Mouse (Mus musculus) MEL (cell line): Measurements from ENCODE around the gene Ndufv2. TPM values are rescaled to one million over a fixed set of nuclear protein-coding genes. Genes with fewer than 3 reads are reported as not detected.

Source experiments
- DNase-seq: peaks from one replicate; pipeline ENCODE4 v3.0.0; 2011; ENCODE audit warnings: low read depth, low spot score
- H3K27ac ChIP-seq: 2 replicates; pipeline ENCODE4 v1.5.1; 2012; ENCODE audit warnings: low read depth, mild to moderate bottlenecking, control low read depth, low read length, moderate library complexity; ENCODE audit not compliant: control insufficient read depth
- H3K27me3 ChIP-seq, 2 experiments: fragments of 150-350 bp in 1 of 2; sonication (generic) in 1 of 2; 2 replicates each; pipeline ENCODE4 v1.6.1; 2012; ENCODE audit warnings: low read length in 2 of 2, mild to moderate bottlenecking in 2 of 2, improper control_type of control experiment in 1 of 2, moderate library complexity in 1 of 2; ENCODE audit not compliant: insufficient read depth in 2 of 2, control insufficient read depth in 1 of 2
- H3K36me3 ChIP-seq, 2 experiments: 2 replicates each; pipeline ENCODE4 v1.6.1; 2012 to 2014; ENCODE audit warnings: low read length in 2 of 2, improper control_type of control experiment in 1 of 2, inconsistent platforms in 1 of 2, mild to moderate bottlenecking in 1 of 2; ENCODE audit not compliant: insufficient read depth in 2 of 2, control insufficient read depth in 1 of 2
- H3K4me1 ChIP-seq, 2 experiments: fragments of 150-350 bp in 1 of 2; sonication (generic) in 1 of 2; 2 replicates each; pipeline ENCODE4 v1.6.1; 2012; ENCODE audit warnings: low read length in 2 of 2, improper control_type of control experiment in 1 of 2, mild to moderate bottlenecking in 1 of 2; ENCODE audit not compliant: insufficient read depth in 2 of 2, control insufficient read depth in 1 of 2
- H3K4me3 ChIP-seq, 2 experiments: fragments of 150-350 bp in 1 of 2; sonication (generic) in 1 of 2; 2 replicates each; pipeline ENCODE4 v1.5.1; 2012; ENCODE audit warnings: low read depth in 2 of 2, low read length in 2 of 2, mild to moderate bottlenecking in 2 of 2, moderate library complexity in 2 of 2, control low read depth in 1 of 2, improper control_type of control experiment in 1 of 2; ENCODE audit not compliant: control insufficient read depth in 1 of 2, insufficient read depth in 1 of 2
- H3K79me2 ChIP-seq: 2 replicates; pipeline ENCODE4 v1.6.1; 2012; ENCODE audit warnings: mild to moderate bottlenecking, low read length, moderate library complexity; ENCODE audit not compliant: control insufficient read depth, poor library complexity, insufficient read depth
- H3K9ac ChIP-seq: 2 replicates; pipeline ENCODE4 v1.6.1; 2012; ENCODE audit warnings: low read depth, mild to moderate bottlenecking, control low read depth, low read length, moderate library complexity; ENCODE audit not compliant: control insufficient read depth, poor library complexity, severe bottlenecking
- H3K9me3 ChIP-seq: fragments of 150-350 bp; sonication (generic); replicated peaks from 2 replicates; pipeline ENCODE4 v1.6.1; 2012; ENCODE audit warnings: mild to moderate bottlenecking, low read length, improper control_type of control experiment, moderate library complexity; ENCODE audit not compliant: insufficient read depth
- CHD2 ChIP-seq: IDR thresholded peaks from 2 replicates; pipeline ENCODE4 v1.6.1; 2011; ENCODE audit warnings: low read length, improper control_type of control experiment
- E2F4 ChIP-seq: IDR thresholded peaks from 2 replicates; pipeline ENCODE4 v1.6.1; 2011; ENCODE audit warnings: low read depth, low read length, improper control_type of control experiment, borderline replicate concordance
- GABPA ChIP-seq: IDR thresholded peaks from 2 replicates; pipeline ENCODE4 v1.6.1; 2012; ENCODE audit warnings: low read depth, mild to moderate bottlenecking, inconsistent platforms, low read length, improper control_type of control experiment, moderate library complexity
- KAT2A ChIP-seq: conservative IDR thresholded peaks from 2 replicates; pipeline ENCODE4 v1.6.1; 2012; ENCODE audit warnings: low read depth, low read length, improper control_type of control experiment, inconsistent platforms
- MEF2A ChIP-seq: IDR thresholded peaks from 2 replicates; pipeline ENCODE4 v1.6.1; 2014; ENCODE audit warnings: low read depth, mild to moderate bottlenecking, inconsistent platforms, low read length, improper control_type of control experiment; ENCODE audit not compliant: poor library complexity, insufficient replicate concordance, severe bottlenecking; ENCODE audit errors: extremely low read depth
- MXI1 ChIP-seq: IDR thresholded peaks from 2 replicates; pipeline ENCODE4 v1.6.1; 2011; ENCODE audit warnings: mild to moderate bottlenecking, low read depth, low read length, improper control_type of control experiment
- NRF1 ChIP-seq: IDR thresholded peaks from 2 replicates; pipeline ENCODE4 v1.6.1; 2014; ENCODE audit warnings: low read depth, mild to moderate bottlenecking, inconsistent platforms, low read length, improper control_type of control experiment, moderate library complexity; ENCODE audit not compliant: poor library complexity, insufficient read depth, severe bottlenecking
- POLR2A ChIP-seq, 2 experiments: IDR thresholded peaks; 2 replicates each; pipeline ENCODE4 v1.6.1; 2011 to 2012; ENCODE audit warnings: low read length in 2 of 2, mild to moderate bottlenecking in 2 of 2, control low read depth in 1 of 2, improper control_type of control experiment in 1 of 2, low read depth in 1 of 2, moderate library complexity in 1 of 2; ENCODE audit not compliant: control insufficient read depth in 1 of 2, insufficient read depth in 1 of 2, poor library complexity in 1 of 2
- RCOR1 ChIP-seq: IDR thresholded peaks from 2 replicates; pipeline ENCODE4 v1.6.1; 2012; ENCODE audit warnings: low read depth, mild to moderate bottlenecking, inconsistent platforms, low read length, improper control_type of control experiment
- SIN3A ChIP-seq: IDR thresholded peaks from 2 replicates; pipeline ENCODE4 v1.6.1; 2012; ENCODE audit warnings: low read length, improper control_type of control experiment, inconsistent platforms
- TCF12 ChIP-seq: IDR thresholded peaks from 2 replicates; pipeline ENCODE4 v1.6.1; 2014; ENCODE audit warnings: low read depth, mild to moderate bottlenecking, inconsistent platforms, low read length, improper control_type of control experiment, moderate library complexity
- UBTF ChIP-seq: IDR thresholded peaks from 2 replicates; pipeline ENCODE4 v1.6.1; 2012; ENCODE audit warnings: low read depth, mild to moderate bottlenecking, inconsistent platforms, low read length, improper control_type of control experiment, moderate library complexity, borderline replicate concordance; ENCODE audit not compliant: insufficient read depth
- USF2 ChIP-seq, 2 experiments: IDR thresholded peaks; 2 replicates each; pipeline ENCODE4 v1.6.1; 2011 to 2012; ENCODE audit warnings: improper control_type of control experiment in 2 of 2, low read length in 2 of 2, borderline replicate concordance in 1 of 2, inconsistent platforms in 1 of 2, low read depth in 1 of 2, mild to moderate bottlenecking in 1 of 2; ENCODE audit not compliant: insufficient read depth in 1 of 2
- polyA plus RNA-seq, 2 experiments: library from polyadenylated mRNA; stranded (reverse) in 1 of 2; unstranded in 1 of 2; fragments of >175 nt in 1 of 2; fragments of >200 nt in 1 of 2; gene quantifications; 2 replicates each; pipeline versions ENCODE4 v1.2.1 to v1.2.4; 2012; ENCODE audit warnings: low replicate concordance in 2 of 2, low read depth in 1 of 2; ENCODE audit not compliant: insufficient read length in 2 of 2, insufficient read depth in 1 of 2, missing spikeins in 1 of 2
- total RNA-seq: library from RNA; depleted of rRNA; stranded (reverse); fragments of 300-350 nt; gene quantifications from 2 replicates; pipeline ENCODE4 v1.2.3, GENCODE M21; 2012

Gene Ndufv2
- total and polyA plus RNA-seq, 3 experiments, result 169 to 178 TPM; not detected in 1

DNA sequence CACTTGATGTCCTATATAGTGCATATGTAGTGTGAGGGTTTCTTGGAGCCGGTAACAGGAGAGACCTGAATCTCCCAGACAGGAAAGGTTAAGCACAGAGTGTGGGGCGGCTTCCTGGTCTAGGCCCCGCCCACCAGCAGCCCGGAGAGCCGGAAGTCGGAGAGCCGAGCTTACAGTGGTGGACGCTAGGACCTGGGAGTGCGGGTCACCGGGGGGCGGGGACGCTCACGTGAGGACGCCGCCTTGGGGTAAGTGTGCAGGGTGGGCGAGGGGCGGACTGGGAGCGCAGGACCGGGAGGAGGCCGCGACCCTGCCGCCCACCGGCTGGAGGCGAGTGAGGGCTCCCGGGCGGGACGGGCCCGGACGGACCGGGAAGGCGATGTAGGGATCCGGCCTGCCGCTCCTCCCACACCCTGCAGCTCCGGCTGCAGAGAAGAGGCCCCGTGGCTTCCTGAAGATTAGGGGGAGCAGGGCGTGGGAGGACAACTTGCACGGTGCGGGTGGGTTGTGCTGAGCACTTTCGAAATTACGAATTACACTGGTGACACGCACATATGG lies 10.1 kb upstream of the Ndufv2 start, which contains the start of gene Washc1 (continued):
- TF ChIP-seq UBTF (peak; percentile 69; the same call in 1 of the 2 replicates), E2F4 (no peak), MXI1 (peak; percentile 89)

DNA sequence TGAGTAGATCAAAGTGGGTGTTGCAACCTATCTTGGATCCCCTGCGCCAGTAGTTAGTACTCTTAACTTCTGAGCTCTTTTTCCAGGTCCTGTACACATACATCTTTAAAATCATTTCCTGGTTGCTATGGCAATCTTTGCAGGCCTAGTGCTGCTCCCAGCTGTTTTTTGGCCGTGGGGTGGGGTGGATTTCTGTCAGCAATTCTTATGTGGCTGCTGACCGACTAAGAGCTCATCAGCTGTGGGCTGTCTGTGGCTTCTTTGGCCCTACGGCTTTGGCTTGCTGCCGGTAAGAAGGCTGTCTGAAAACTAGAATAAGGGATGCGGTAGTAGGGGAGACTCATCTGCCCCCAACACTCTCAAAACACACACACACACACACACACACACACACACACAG lies 9.4 kb upstream of the Ndufv2 start:
- H3K27ac ChIP-seq, result peak overlapping the region; percentile 44; the same call in 1 of the 2 replicates

DNA sequence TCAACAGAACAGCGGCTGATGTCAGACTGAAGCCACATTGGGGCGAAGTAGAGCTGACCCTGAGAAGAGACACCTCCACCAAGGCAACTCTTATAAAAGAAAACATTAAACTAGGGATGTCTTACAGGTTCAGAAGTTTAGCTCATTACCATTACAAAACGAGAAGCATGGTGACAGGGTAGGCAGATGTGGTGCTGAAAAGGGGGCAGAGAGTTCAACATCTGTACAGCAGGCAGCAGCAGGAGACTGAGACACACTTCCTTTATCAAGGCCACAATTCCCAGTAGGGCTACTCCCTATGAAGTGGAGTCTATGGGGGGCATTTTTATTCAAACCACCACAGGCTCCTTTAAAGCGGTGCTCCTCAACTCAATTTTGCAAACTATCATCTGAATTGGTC lies 6.8 kb upstream of the Ndufv2 start:
- Histone ChIP-seq H3K79me2 (peaks cover 12% of the 10 kb centered on the region), H3K4me1 (peaks cover 0 to 11% of the 10 kb centered on the region in 2 experiments; a peak in 3 of 4 replicates), H3K27me3 (no peaks in the 10 kb centered on the region), H3K9me3 (no peaks in the 10 kb centered on the region), H3K9ac (no peak overlapping the region), H3K36me3 (peaks cover 0 to 8% of the 10 kb centered on the region in 2 experiments; a peak in 3 of 4 replicates), H3K27ac (no peak overlapping the region), H3K4me3 (no peak overlapping the region)
- TF ChIP-seq TCF12 (no peak), MXI1 (no peak), UBTF (no peak), RCOR1 (no peak), MEF2A (no peak), POLR2A (IDR thresholded peaks at IDR 0.05; ENCODE audit: control insufficient read depth in 1 of 2, insufficient read depth in 1 of 2, low read depth in 1 of 2, low read length in 2 of 2, poor library complexity in 1 of 2) (no peak), CHD2 (no peak), USF2 (IDR thresholded peaks at IDR 0.05; ENCODE audit: borderline replicate concordance in 1 of 2, insufficient read depth in 1 of 2, low read depth in 1 of 2, low read length in 2 of 2) (no peak), GABPA (no peak)
- DNase-seq, result no peak

More for the DNA sequence above, 9.4 kb upstream of the Ndufv2 start:
- peaks cover 12% of the 10 kb centered on the region for H3K79me2 ChIP-seq
- H3K4me3 ChIP-seq, result peak overlapping the region; percentile 78 to 90
- DNase-seq, result peak; percentile 49
- H3K36me3 ChIP-seq, result peaks cover 0 to 8% of the 10 kb centered on the region in 2 experiments
- H3K27me3 ChIP-seq, result no peaks in the 10 kb centered on the region
- TF ChIP-seq NRF1 (no peak), KAT2A (no peak), SIN3A (no peak)
- H3K4me1 ChIP-seq, result peaks cover 0 to 11% of the 10 kb centered on the region in 2 experiments; a peak in 3 of 4 replicates
- no peaks in the 10 kb centered on the region for H3K9me3 ChIP-seq
- peak overlapping the region; percentile 78 for H3K9ac ChIP-seq
